Mouse (Mus musculus) myocyte (in vitro differentiated cells): ENCODE results near the gene A830031A19Rik. TPM values are rescaled to one million over a fixed set of nuclear protein-coding genes. Genes with fewer than 3 reads are reported as not detected.

ENCODE experiments used
- H3K27me3 ChIP-seq: one replicate; pipeline ENCODE4 v1.6.1; 2011; ENCODE audit not compliant: control insufficient read depth, insufficient read depth, insufficient read length
- H3K36me3 ChIP-seq: one replicate; pipeline ENCODE4 v1.6.1; 2011; ENCODE audit not compliant: control insufficient read depth, insufficient read depth
- H3K4me2 ChIP-seq: one replicate; pipeline ENCODE4 v1.6.1; 2011; ENCODE audit warnings: low read depth, control low read depth
- H3K4me3 ChIP-seq: one replicate; pipeline ENCODE4 v1.5.1; 2011; ENCODE audit warnings: mild to moderate bottlenecking, control low read depth, moderate library complexity
- H3K79me2 ChIP-seq: one replicate; pipeline ENCODE4 v1.6.1; 2011; ENCODE audit not compliant: control insufficient read depth, insufficient read depth
- H3ac ChIP-seq: one replicate; pipeline ENCODE4 v1.6.1; 2011; ENCODE audit not compliant: control insufficient read depth, insufficient read length
- CEBPB ChIP-seq: IDR thresholded peaks from 2 replicates; pipeline ENCODE4 v1.6.1; 2011; ENCODE audit warnings: mild to moderate bottlenecking, moderate library complexity; ENCODE audit not compliant: poor library complexity, insufficient read depth, severe bottlenecking
- E2F4 ChIP-seq: IDR thresholded peaks from one replicate; pipeline ENCODE4 v1.6.1; 2011; ENCODE audit warnings: mild to moderate bottlenecking, control low read depth, moderate library complexity; ENCODE audit not compliant: insufficient read depth
- MAX ChIP-seq: IDR thresholded peaks from one replicate; pipeline ENCODE4 v1.6.1; 2011; ENCODE audit warnings: low read depth, mild to moderate bottlenecking, control low read depth
- MYOD1 ChIP-seq, 3 experiments: IDR thresholded peaks; one replicate each; pipeline ENCODE4 v1.6.1; 2011; ENCODE audit warnings: control low read depth in 2 of 3, low read depth in 2 of 3, mild to moderate bottlenecking in 2 of 3, moderate library complexity in 1 of 3; ENCODE audit not compliant: insufficient read length in 2 of 3, control insufficient read depth in 1 of 3
- MYOG ChIP-seq, 3 experiments: IDR thresholded peaks; one replicate each; pipeline ENCODE4 v1.6.1; 2011; ENCODE audit warnings: control low read depth in 2 of 3, low read depth in 2 of 3, mild to moderate bottlenecking in 2 of 3; ENCODE audit not compliant: insufficient read length in 2 of 3, control insufficient read depth in 1 of 3, insufficient read depth in 1 of 3
- POLR2A ChIP-seq: IDR thresholded peaks from one replicate; pipeline ENCODE4 v1.6.1; 2011; ENCODE audit warnings: low read depth, mild to moderate bottlenecking, control low read depth, moderate library complexity; ENCODE audit not compliant: insufficient read length
- POLR2AphosphoS2 ChIP-seq: IDR thresholded peaks from one replicate; pipeline ENCODE4 v1.6.1; 2011; ENCODE audit warnings: low read depth, control low read depth; ENCODE audit not compliant: insufficient read length
- REST ChIP-seq: IDR thresholded peaks from one replicate; pipeline ENCODE4 v1.6.1; 2011; ENCODE audit warnings: mild to moderate bottlenecking, control low read depth, moderate library complexity; ENCODE audit not compliant: insufficient read depth, insufficient read length
- SRF ChIP-seq: IDR thresholded peaks from one replicate; pipeline ENCODE4 v1.6.1; 2011; ENCODE audit warnings: low read depth; ENCODE audit not compliant: control insufficient read depth, insufficient read length
- TCF12 ChIP-seq: IDR thresholded peaks from one replicate; pipeline ENCODE4 v1.6.1; 2011; ENCODE audit warnings: mild to moderate bottlenecking, control low read depth; ENCODE audit not compliant: poor library complexity, insufficient read depth, severe bottlenecking
- TCF3 ChIP-seq: IDR thresholded peaks from one replicate; pipeline ENCODE4 v1.6.1; 2011; ENCODE audit warnings: low read depth, control low read depth; ENCODE audit not compliant: insufficient read length
- USF1 ChIP-seq: IDR thresholded peaks from one replicate; pipeline ENCODE4 v1.6.1; 2011; ENCODE audit warnings: low read depth, mild to moderate bottlenecking, control low read depth, moderate library complexity
- polyA plus RNA-seq: library from polyadenylated mRNA; unstranded; fragments of >200 nt; fragmentation: generic; extraction: Trizol; gene quantifications from one replicate; pipeline ENCODE4 v1.2.1, GENCODE M21; 2012; ENCODE audit warnings: missing spikeins

The A830031A19Rik gene
- polyA plus RNA-seq, 1 experiment: not detected

DNA sequence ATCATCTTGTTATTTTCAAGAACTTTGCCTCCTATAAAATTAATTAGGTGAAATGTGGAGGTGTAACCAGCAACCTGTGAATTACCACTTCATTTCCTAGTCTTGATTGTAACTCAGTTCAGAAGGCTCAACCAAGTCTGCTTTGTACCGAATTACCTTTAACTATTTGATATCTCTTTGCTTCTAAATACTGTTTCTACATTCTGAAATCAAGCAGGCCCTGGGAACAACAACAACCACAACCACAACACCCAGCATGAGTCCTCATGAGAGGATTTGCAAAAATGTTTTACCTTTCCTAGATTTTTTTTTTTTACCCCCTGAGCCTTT lies 8.2 kb upstream of the A830031A19Rik start:
- H3K79me2 ChIP-seq: no peaks in the 10 kb centered on the region
- H3K27me3 ChIP-seq: peaks cover 43% of the 10 kb centered on the region
- no peaks in the 10 kb centered on the region for H3K36me3 ChIP-seq
- H3ac ChIP-seq: no peak overlapping the region
- no peak overlapping the region for H3K4me3 ChIP-seq
- TF ChIP-seq CEBPB: no peak
- TF ChIP-seq MYOD1 (IDR thresholded peaks at IDR 0.05; ENCODE audit: control insufficient read depth in 1 of 3, insufficient read length in 2 of 3, low read depth in 2 of 3): no peak
- TF ChIP-seq POLR2A: no peak
- no peak for TF ChIP-seq MYOG (IDR thresholded peaks at IDR 0.05; ENCODE audit: control insufficient read depth in 1 of 3, insufficient read depth in 1 of 3, insufficient read length in 2 of 3, low read depth in 2 of 3)
- no peak for TF ChIP-seq POLR2AphosphoS2
- no peak for TF ChIP-seq SRF
- no peak for TF ChIP-seq TCF12
- TF ChIP-seq E2F4: no peak
- no peak for TF ChIP-seq REST
- TF ChIP-seq MAX: no peak
- TF ChIP-seq TCF3: no peak
- no peak for TF ChIP-seq USF1
- H3K4me2 ChIP-seq: no peak overlapping the region

DNA sequence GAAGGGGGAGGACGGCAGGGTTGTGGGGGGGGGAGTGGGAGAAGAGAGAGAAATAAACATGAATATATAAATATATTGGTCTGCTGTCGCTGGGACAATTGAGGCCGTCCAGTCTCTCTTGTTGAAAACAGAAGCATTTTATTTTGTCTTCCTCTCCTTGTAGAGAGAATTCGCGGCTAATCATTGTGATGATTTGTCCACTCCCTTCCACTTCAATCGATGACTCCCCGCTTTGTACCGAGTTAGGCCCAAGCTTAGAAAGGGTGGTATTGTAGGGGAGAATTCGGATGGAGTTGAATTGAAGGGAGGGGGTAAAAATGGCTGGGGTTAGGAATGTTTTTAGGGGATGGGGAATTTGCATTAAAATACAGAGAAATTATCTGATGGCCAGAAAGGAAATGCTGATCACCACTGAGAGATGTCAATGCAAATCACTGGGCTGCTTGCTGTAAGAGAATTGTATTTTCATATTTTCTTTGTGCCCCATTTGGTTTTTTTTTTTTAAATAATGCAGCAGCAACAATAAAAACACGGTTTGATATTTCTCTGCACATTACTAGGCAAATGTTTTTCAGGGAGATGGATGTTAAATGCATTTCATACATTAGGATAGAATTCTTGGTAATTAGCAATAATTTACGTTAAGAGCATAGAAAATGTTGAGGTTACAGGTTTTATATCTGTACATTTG lies 7.7 kb upstream of the A830031A19Rik start:
- no peak overlapping the region for H3K4me3 ChIP-seq
- no peaks in the 10 kb centered on the region for H3K36me3 ChIP-seq
- no peaks in the 10 kb centered on the region for H3K79me2 ChIP-seq
- no peak for TF ChIP-seq MAX
- no peak for TF ChIP-seq USF1
- no peak for TF ChIP-seq MYOG (IDR thresholded peaks at IDR 0.05; ENCODE audit: control insufficient read depth in 1 of 3, insufficient read depth in 1 of 3, insufficient read length in 2 of 3, low read depth in 2 of 3)
- no peak for TF ChIP-seq SRF
- TF ChIP-seq E2F4: no peak
- TF ChIP-seq POLR2A: no peak
- TF ChIP-seq REST: no peak
- TF ChIP-seq TCF12: no peak
- TF ChIP-seq CEBPB: no peak
- no peak overlapping the region for H3K4me2 ChIP-seq
- no peak overlapping the region for H3ac ChIP-seq
- peaks cover 48% of the 10 kb centered on the region for H3K27me3 ChIP-seq

DNA sequence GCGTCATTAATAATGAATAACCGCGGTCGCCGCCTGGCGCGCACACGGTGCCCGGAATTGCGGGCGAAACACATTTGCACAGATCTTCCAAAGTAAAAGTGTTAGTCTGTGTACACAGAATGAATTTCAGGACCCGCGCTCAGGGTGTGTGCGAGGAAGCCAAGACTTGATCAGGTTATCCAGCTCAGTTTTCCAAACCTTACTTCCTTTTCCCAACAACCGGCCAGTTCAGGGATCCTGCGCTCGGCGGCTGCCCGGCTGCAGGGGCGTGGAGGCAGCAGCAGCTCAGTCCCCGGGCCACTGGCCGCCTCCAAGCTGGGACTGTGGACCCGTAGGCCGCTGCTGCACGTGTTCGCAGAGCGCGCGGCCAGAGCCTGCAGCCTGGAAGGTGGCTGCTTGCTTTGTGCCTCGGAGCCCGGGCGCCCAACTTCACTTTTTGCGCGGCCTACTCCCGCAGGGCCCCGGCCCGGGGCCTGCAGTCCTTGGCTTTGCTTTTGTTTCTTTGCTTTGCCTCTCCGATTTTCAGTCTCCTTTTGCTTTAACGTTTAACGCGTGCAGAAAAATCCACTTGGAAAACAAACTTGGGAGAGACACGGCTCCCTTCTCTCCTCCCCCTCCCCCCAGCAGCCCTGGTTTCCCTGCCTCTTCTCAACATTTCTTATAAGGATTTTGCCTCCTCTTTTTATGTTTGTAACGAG lies 7.0 kb upstream of the A830031A19Rik start:
- Histone ChIP-seq H3K79me2 (no peaks in the 10 kb centered on the region), H3K27me3 (peaks cover 55% of the 10 kb centered on the region), H3K36me3 (no peaks in the 10 kb centered on the region), H3ac (no peak overlapping the region), H3K4me2 (no peak overlapping the region), H3K4me3 (no peak overlapping the region)
- TF ChIP-seq MAX (no peak), TCF12 (no peak), REST (no peak), USF1 (no peak), POLR2A (no peak), CEBPB (no peak), E2F4 (no peak), MYOD1 (IDR thresholded peaks at IDR 0.05; ENCODE audit: control insufficient read depth in 1 of 3, insufficient read length in 2 of 3, low read depth in 2 of 3) (no peak)

DNA sequence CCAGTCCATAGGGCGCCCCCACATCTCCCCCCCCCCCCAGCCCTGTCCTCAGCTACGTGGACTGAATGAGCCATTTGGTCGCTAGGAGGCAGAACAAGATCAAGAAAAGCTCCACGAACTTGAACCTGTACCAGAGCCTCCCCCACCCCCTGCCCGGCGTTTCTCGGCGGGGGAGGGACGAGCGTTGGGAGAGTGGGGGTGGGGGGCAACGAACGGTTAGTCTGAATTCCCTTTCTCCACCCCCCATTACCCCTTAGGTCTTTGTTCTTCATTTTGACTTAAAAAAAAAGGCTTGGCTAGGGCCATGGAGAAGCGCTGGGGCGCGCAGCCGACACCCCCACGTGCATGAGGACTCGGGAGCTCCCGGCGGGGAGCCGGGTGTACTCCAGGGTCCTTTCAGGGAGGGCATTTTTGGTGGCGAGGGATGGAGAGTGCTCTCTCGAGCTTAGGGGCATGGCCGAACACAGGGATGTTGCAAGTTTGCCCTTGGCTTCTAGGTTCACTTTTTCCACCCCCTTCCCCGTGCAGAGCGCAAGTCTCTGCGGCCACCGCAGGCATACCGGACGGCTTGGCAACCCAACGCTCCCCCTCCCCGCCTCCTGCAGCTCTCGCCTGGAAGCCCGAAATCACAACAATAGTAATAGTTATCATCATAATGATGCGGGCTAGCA lies 6.3 kb upstream of the A830031A19Rik start:
- no peak overlapping the region for H3K4me2 ChIP-seq
- no peak overlapping the region for H3ac ChIP-seq
- H3K36me3 ChIP-seq: no peaks in the 10 kb centered on the region
- peaks cover 62% of the 10 kb centered on the region for H3K27me3 ChIP-seq
- no peak for TF ChIP-seq POLR2AphosphoS2
- no peak for TF ChIP-seq MAX
- TF ChIP-seq TCF3: no peak
- TF ChIP-seq CEBPB: no peak
- TF ChIP-seq USF1: no peak
- TF ChIP-seq MYOG (IDR thresholded peaks at IDR 0.05; ENCODE audit: control insufficient read depth in 1 of 3, insufficient read depth in 1 of 3, insufficient read length in 2 of 3, low read depth in 2 of 3): no peak
- TF ChIP-seq TCF12: no peak
- TF ChIP-seq SRF: no peak
- TF ChIP-seq POLR2A: no peak
- TF ChIP-seq REST: no peak
- TF ChIP-seq MYOD1 (IDR thresholded peaks at IDR 0.05; ENCODE audit: control insufficient read depth in 1 of 3, insufficient read length in 2 of 3, low read depth in 2 of 3): no peak
- TF ChIP-seq E2F4: no peak
- H3K79me2 ChIP-seq: no peaks in the 10 kb centered on the region
- H3K4me3 ChIP-seq: no peak overlapping the region

DNA sequence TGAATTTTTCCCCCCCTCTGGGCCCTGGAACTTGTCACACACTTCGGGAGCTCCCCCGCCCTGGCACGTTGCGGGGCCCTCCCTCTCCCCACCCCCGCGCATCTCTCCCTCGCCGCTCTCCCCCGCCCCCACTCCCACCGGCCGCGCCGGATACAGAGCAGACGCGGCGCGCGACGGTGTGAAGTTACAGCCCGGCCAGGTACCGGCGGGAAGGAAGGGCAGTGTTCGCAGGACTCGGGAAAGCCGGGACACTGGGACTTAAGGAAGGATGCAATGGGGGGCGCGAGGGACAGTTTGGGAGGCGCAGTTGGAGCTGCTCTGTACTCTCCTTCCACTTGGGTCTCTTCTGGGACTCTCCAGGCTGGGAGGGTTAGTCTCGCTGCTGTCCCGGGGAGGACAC lies 5.7 kb upstream of the A830031A19Rik start:
- H3K4me3 ChIP-seq: no peak overlapping the region
- no peak overlapping the region for H3K4me2 ChIP-seq
- no peak overlapping the region for H3ac ChIP-seq
- TF ChIP-seq POLR2AphosphoS2 (no peak), MYOG (IDR thresholded peaks at IDR 0.05; ENCODE audit: control insufficient read depth in 1 of 3, insufficient read depth in 1 of 3, insufficient read length in 2 of 3, low read depth in 2 of 3) (no peak), SRF (no peak), CEBPB (no peak), TCF3 (no peak), REST (no peak), MAX (no peak), POLR2A (no peak), MYOD1 (IDR thresholded peaks at IDR 0.05; ENCODE audit: control insufficient read depth in 1 of 3, insufficient read length in 2 of 3, low read depth in 2 of 3) (no peak), TCF12 (no peak), USF1 (no peak), E2F4 (no peak)
- H3K79me2 ChIP-seq: no peaks in the 10 kb centered on the region
- peaks cover 68% of the 10 kb centered on the region for H3K27me3 ChIP-seq
- no peaks in the 10 kb centered on the region for H3K36me3 ChIP-seq
